Mouse (Mus musculus): ENCODE results near the gene Cfap299.

GRCm38 (mm10) chr5:98550285-98550684, 221.2 kb downstream of the Cfap299 start:
- TF ChIP-seq POLR2A (IDR thresholded peaks at IDR 0.05; ENCODE audit: borderline replicate concordance, control insufficient read depth, low read depth, low read length) (no peak), CTCF (IDR thresholded peaks at IDR 0.05; ENCODE audit: control insufficient read depth, insufficient read depth, low read length) (no peak)
